Mouse (Mus musculus) stomach, postnatal 0 days (tissue): Measurements from ENCODE around the gene Rnf220. TPM values are rescaled to one million over a fixed set of nuclear protein-coding genes. Genes with fewer than 3 reads are reported as not detected.

Experiments
- ATAC-seq: fragments of 200-750 bp; cut with Nextera tagmentation; 2 replicates; pipeline ENCODE4 v1.8.0; 2017; ENCODE audit not compliant: low FRiP score, low TSS enrichment
- DNase-seq: peaks from one replicate; pipeline ENCODE4 v3.0.0-alpha.2; 2016; ENCODE audit warnings: low spot score
- H3K27ac ChIP-seq: fragments of 300-500 bp; sonication (generic); replicated peaks from 2 replicates; pipeline ENCODE4 v1.5.1; 2014; ENCODE audit warnings: mild to moderate bottlenecking, control low read depth
- H3K27me3 ChIP-seq: fragments of 300-500 bp; sonication (generic); 2 replicates; pipeline ENCODE4 v1.6.1; 2014; ENCODE audit warnings: low read length; ENCODE audit not compliant: control insufficient read depth, insufficient read depth
- H3K36me3 ChIP-seq: fragments of 300-500 bp; sonication (generic); 2 replicates; pipeline ENCODE4 v1.6.1; 2014; ENCODE audit warnings: low read length, mixed read lengths; ENCODE audit not compliant: control insufficient read depth, insufficient read depth
- H3K4me1 ChIP-seq: fragments of 300-500 bp; sonication (generic); replicated peaks from 2 replicates; pipeline ENCODE4 v1.6.1; 2014; ENCODE audit warnings: antibody characterized with exemption; ENCODE audit not compliant: control insufficient read depth, insufficient read depth
- H3K4me2 ChIP-seq: fragments of 300-500 bp; sonication (generic); replicated peaks from 2 replicates; pipeline ENCODE4 v1.6.1; 2014; ENCODE audit warnings: low read depth, mild to moderate bottlenecking, control low read depth, moderate library complexity
- H3K4me3 ChIP-seq: fragments of 300-500 bp; sonication (generic); 2 replicates; pipeline ENCODE4 v1.5.1; 2014; ENCODE audit warnings: low read depth, low read length, control low read depth
- H3K9ac ChIP-seq: fragments of 300-500 bp; sonication (generic); 2 replicates; pipeline ENCODE4 v1.6.1; 2014; ENCODE audit warnings: mild to moderate bottlenecking, low read length, control low read depth, mixed read lengths
- H3K9me3 ChIP-seq: fragments of 300-500 bp; sonication (generic); 2 replicates; pipeline ENCODE4 v1.6.1; 2016; ENCODE audit warnings: low read length; ENCODE audit not compliant: control insufficient read depth
- CTCF ChIP-seq: IDR thresholded peaks from 2 replicates; pipeline ENCODE4 v1.5.1; 2016; ENCODE audit warnings: antibody characterized with exemption, low read depth, mild to moderate bottlenecking, moderate library complexity
- EP300 ChIP-seq: optimal IDR thresholded peaks from 2 replicates; pipeline ENCODE3; 2016; ENCODE audit warnings: antibody characterized with exemption
- WGBS: fragments of 180-500 bp; shearing (Covaris S2); extraction: QIAGEN DNeasy Blood & Tissue Kit; methylation state at CpG from one replicate; pipeline ENCODE4 v1.1.7; 2014; 5-methylcytosine and 5-hydroxymethylcytosine counted together
- polyA plus RNA-seq: library from polyadenylated mRNA; unstranded; fragments of >200 nt; fragmentation: Nextera tagmentation; extraction: Ambion mirVana; gene quantifications from 2 replicates; pipeline ENCODE4 v1.2.1, GENCODE M21; 2015

The Rnf220 gene
- polyA plus RNA-seq, 1 experiment from 2014 or later = 33.0 TPM

GRCm38 (mm10) chr4:117421077-117421476 is 75.8 kb downstream of the Rnf220 start:
- DNase-seq (no peak), ATAC-seq (no peak)
- Histone ChIP-seq H3K9ac (no peak overlapping the region), H3K9me3 (no peaks in the 10 kb centered on the region), H3K27ac (no peak overlapping the region), H3K4me2 (no peak overlapping the region), H3K4me3 (no peak overlapping the region), H3K4me1 (no peaks in the 10 kb centered on the region), H3K36me3 (no peaks in the 10 kb centered on the region), H3K27me3 (no peaks in the 10 kb centered on the region)
- TF ChIP-seq CTCF = no peak
- no peak for TF ChIP-seq EP300
- WGBS = 88% methylated on average over 7 of the region's 7 CpGs

- Histone ChIP-seq H3K4me1 (no peaks in the 10 kb centered on the region), H3K27ac (no peak overlapping the region), H3K36me3 (no peaks in the 10 kb centered on the region), H3K4me2 (no peak overlapping the region), H3K27me3 (no peaks in the 10 kb centered on the region), H3K9ac (no peak overlapping the region), H3K9me3 (no peaks in the 10 kb centered on the region), H3K4me3 (no peak overlapping the region)
- ATAC-seq = 0 out of 2 replicates have a peak, but pooled peaks have one; percentile 35
- TF ChIP-seq EP300 (no peak), CTCF (no peak)
- no peak for DNase-seq
- 67% methylated on average over 1 of the region's 1 CpGs for whole genome bisulfite sequencing
Observed at GRCm38 (mm10) chr4:117416827-117417226, 80.0 kb downstream of the Rnf220 start.

- H3K4me2 ChIP-seq = no peak overlapping the region
- 55% methylated on average over 3 of the region's 3 CpGs for WGBS
Observed at GRCm38 (mm10) chr4:117410049-117410410, 86.8 kb downstream of the Rnf220 start.

GRCm38 (mm10) chr4:117409144-117410048 is 87.5 kb downstream of the Rnf220 start:
- 68% methylated on average over 14 of the region's 14 CpGs for WGBS
- no peak for ATAC-seq

More at GRCm38 (mm10) chr4:117410049-117410410, 86.8 kb downstream of the Rnf220 start:
- Histone ChIP-seq H3K27me3 (no peaks in the 10 kb centered on the region), H3K36me3 (no peaks in the 10 kb centered on the region), H3K27ac (no peak overlapping the region), H3K9ac (no peak overlapping the region), H3K4me3 (no peak overlapping the region), H3K9me3 (no peaks in the 10 kb centered on the region), H3K4me1 (no peaks in the 10 kb centered on the region)
- no peak for DNase-seq
- ATAC-seq = no peak; the same call in 1 of the 2 replicates
- no peak for TF ChIP-seq CTCF
- TF ChIP-seq EP300 = no peak

GRCm38 (mm10) chr4:117407945-117408344 is 88.9 kb downstream of the Rnf220 start:
- Histone ChIP-seq H3K9ac (no peak overlapping the region), H3K36me3 (no peaks in the 10 kb centered on the region), H3K4me2 (no peak overlapping the region), H3K4me3 (no peak overlapping the region), H3K9me3 (no peaks in the 10 kb centered on the region), H3K27ac (no peak overlapping the region), H3K27me3 (no peaks in the 10 kb centered on the region), H3K4me1 (no peaks in the 10 kb centered on the region)
- WGBS = 93% methylated on average over 5 of the region's 5 CpGs
- DNase-seq (no peak), ATAC-seq (no peak)
- TF ChIP-seq CTCF = no peak

More at GRCm38 (mm10) chr4:117409144-117410048, 87.5 kb downstream of the Rnf220 start:
- H3K9me3 ChIP-seq = no peaks in the 10 kb centered on the region
- H3K4me2 ChIP-seq = no peak overlapping the region
- no peak overlapping the region for H3K9ac ChIP-seq
- no peak for TF ChIP-seq CTCF
- TF ChIP-seq EP300 = no peak
- H3K27ac ChIP-seq = no peak overlapping the region
- no peaks in the 10 kb centered on the region for H3K27me3 ChIP-seq
- no peak overlapping the region for H3K4me3 ChIP-seq
- DNase-seq = no peak
- H3K4me1 ChIP-seq = no peaks in the 10 kb centered on the region
- no peaks in the 10 kb centered on the region for H3K36me3 ChIP-seq

GRCm38 (mm10) chr4:117405999-117406398 is 90.9 kb downstream of the Rnf220 start:
- no peaks in the 10 kb centered on the region for H3K9me3 ChIP-seq
- no peak for DNase-seq
- no peak overlapping the region for H3K27ac ChIP-seq
- no peaks in the 10 kb centered on the region for H3K27me3 ChIP-seq
- 37% methylated on average over 9 of the region's 9 CpGs for WGBS
- no peak for TF ChIP-seq EP300
- no peak for TF ChIP-seq CTCF
- H3K4me2 ChIP-seq = no peak overlapping the region
- H3K36me3 ChIP-seq = no peaks in the 10 kb centered on the region
- H3K4me1 ChIP-seq = no peaks in the 10 kb centered on the region
- ATAC-seq = no peak
- no peak overlapping the region for H3K4me3 ChIP-seq
- no peak overlapping the region for H3K9ac ChIP-seq
